In genomic region chr11:102575034-102575433, GRCm38 (mm10) we compare ENCODE assay signal across 28 mouse cellular contexts. TPM values are rescaled to one million over a fixed set of nuclear protein-coding genes. Genes with fewer than 3 reads are reported as not detected.
"Had no signal": no experiment of that assay in that cellular context is flagged by ENCODE, and none has a peak within 500 bp of the region (broad histone marks: within the 10 kb centered on the region; RNA-seq: fewer than 3 reads in every experiment).

No protein-coding gene starts in this region.

- H3K9ac ChIP-seq: embryonic facial prominence, embryonic 13.5 days; embryonic facial prominence, embryonic 15.5 days; forebrain, embryonic 12.5 days; forebrain, embryonic 13.5 days; forebrain, embryonic 15.5 days; forebrain, postnatal 0 days had no signal

- H3K27ac ChIP-seq: embryonic facial prominence, embryonic 13.5 days; embryonic facial prominence, embryonic 15.5 days; forebrain, embryonic 10.5 days; forebrain, embryonic 12.5 days; forebrain, embryonic 13.5 days; forebrain, embryonic 15.5 days; gastrocnemius, adult 2 months; heart, adult 2 months; heart, embryonic 10.5 days had no signal

- ATAC-seq: forebrain, embryonic 13.5 days; forebrain, embryonic 14.5 days; forebrain, embryonic 15.5 days; forebrain, embryonic 16.5 days; forebrain, postnatal 0 days had no signal

- H3K4me3 ChIP-seq: embryonic facial prominence, embryonic 13.5 days; embryonic facial prominence, embryonic 15.5 days; erythroblast, embryonic 14.5 days; forebrain, embryonic 10.5 days; forebrain, embryonic 12.5 days; forebrain, embryonic 13.5 days; forebrain, embryonic 15.5 days; gastrocnemius, adult 2 months; heart, adult 2 months; heart, embryonic 10.5 days had no signal

- H3K36me3 ChIP-seq: embryonic facial prominence, embryonic 13.5 days; embryonic facial prominence, embryonic 15.5 days; forebrain, embryonic 10.5 days; forebrain, embryonic 12.5 days; forebrain, embryonic 15.5 days; heart, embryonic 10.5 days had no signal

- H3K4me2 ChIP-seq: embryonic facial prominence, embryonic 13.5 days; embryonic facial prominence, embryonic 15.5 days; forebrain, embryonic 12.5 days; forebrain, embryonic 13.5 days; forebrain, embryonic 15.5 days had no signal

- H3K9me3 ChIP-seq: embryonic facial prominence, embryonic 13.5 days; embryonic facial prominence, embryonic 15.5 days; forebrain, embryonic 10.5 days; forebrain, embryonic 12.5 days; forebrain, embryonic 13.5 days; forebrain, embryonic 15.5 days; heart, embryonic 10.5 days had no signal

- DNase-seq: cerebellum, adult 8-10 months; cerebellum, adult 9-10 months; cerebellum, adult 9-11 months; cerebellum, postnatal 10 days; cerebellum, postnatal 14 days; cerebellum, postnatal 25 days; cerebellum, postnatal 36 days; embryo, embryonic 11 days; forebrain, postnatal 0 days; gastrocnemius, adult 2 months; gastrocnemius, postnatal 10 days; gastrocnemius, postnatal 14 days; gastrocnemius, postnatal 25 days; gastrocnemius, postnatal 36 days; heart, adult 18-20 months; heart, adult 2 months had no signal

- H3K27me3 ChIP-seq: embryonic facial prominence, embryonic 13.5 days; embryonic facial prominence, embryonic 15.5 days; forebrain, embryonic 12.5 days; forebrain, embryonic 13.5 days; forebrain, embryonic 15.5 days had no signal

RNA-seq across cellular contexts. Expression of gene Gm11627, which starts 4.2 kb away (rescaled TPM):
- total RNA-seq: common myeloid progenitor, adult 5-6 weeks; gastrocnemius, adult 2 months; gastrocnemius, postnatal 36 days; granulocyte monocyte progenitor cell, adult 5-6 weeks had no signal
- polyA plus RNA-seq: erythroblast, embryonic 14.5 days had no signal

RNA-seq across cellular contexts. Expression of gene Fzd2, which starts 29.2 kb away (rescaled TPM):
- total RNA-seq: common myeloid progenitor, adult 5-6 weeks; granulocyte monocyte progenitor cell, adult 5-6 weeks had no signal
- polyA plus RNA-seq: erythroblast, embryonic 14.5 days had no signal
